Mouse (Mus musculus) erythroblast, embryonic 14.5 days (primary cell): ENCODE data around the gene Bcl9l.

ENCODE experiments used
- GATA1 ChIP-seq: IDR thresholded peaks from 2 replicates; pipeline ENCODE4 v1.6.1; 2012; ENCODE audit warnings: low read length, inconsistent platforms, mixed read lengths
- TAL1 ChIP-seq: IDR thresholded peaks from 3 replicates; pipeline ENCODE4 v1.6.1; 2012; ENCODE audit warnings: low read length, inconsistent platforms, mixed read lengths

DNA sequence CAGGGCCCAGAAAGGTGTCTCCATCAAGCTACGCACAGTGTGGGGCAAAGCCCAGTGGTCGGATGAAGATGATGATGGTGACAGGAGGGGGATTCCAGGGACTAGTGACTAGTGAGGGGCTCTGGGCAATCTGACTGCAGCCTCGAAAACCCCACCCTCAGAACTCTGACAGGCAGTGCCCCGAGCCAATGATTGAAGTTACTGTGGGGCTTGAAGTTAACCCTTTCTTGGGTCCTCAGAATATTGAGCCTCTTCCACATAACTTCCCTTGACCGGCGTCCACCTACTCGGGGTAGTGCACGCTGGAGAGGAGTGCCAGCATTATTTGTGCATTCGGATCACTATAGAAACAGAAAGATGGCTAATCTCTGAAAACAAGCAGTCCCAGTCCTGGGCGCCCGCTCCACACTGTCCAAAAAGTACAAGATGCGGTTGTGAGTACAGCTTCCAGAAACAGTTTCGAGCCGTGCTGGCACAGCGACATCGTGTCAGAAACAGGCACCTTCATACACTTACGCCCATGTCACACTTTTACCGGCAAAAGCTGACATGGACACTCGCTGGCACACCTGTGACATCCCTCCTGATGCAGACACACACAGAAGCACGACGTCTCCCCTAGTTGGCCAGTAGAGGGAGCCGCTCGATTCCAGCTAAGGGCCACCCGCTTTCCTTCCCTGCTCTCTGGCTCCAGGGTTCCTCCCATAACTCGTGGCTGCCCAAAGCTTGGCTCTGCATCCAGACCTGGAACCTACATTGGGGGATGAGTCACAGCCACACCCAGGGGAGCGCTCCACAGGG, 2.8 kb upstream of the Bcl9l start:
- TF ChIP-seq TAL1 (no peak), GATA1 (no peak)
